Mouse (Mus musculus) G1E (cell line): Measurements from ENCODE around the gene Gtpbp1.

Source experiments
- CTCF ChIP-seq: IDR thresholded peaks from 2 replicates; pipeline ENCODE4 v1.5.1; 2012; ENCODE audit warnings: low read depth, low read length, inconsistent platforms, mixed read lengths
- GATA1 ChIP-seq: IDR thresholded peaks from 2 replicates; pipeline ENCODE4 v1.6.1; 2012; ENCODE audit warnings: borderline replicate concordance, low read length, inconsistent platforms, mixed read lengths
- GATA2 ChIP-seq: IDR thresholded peaks from 2 replicates; pipeline ENCODE4 v1.6.1; 2012; ENCODE audit warnings: low read depth, low read length, inconsistent platforms, borderline replicate concordance
- TAL1 ChIP-seq: conservative IDR thresholded peaks from 2 replicates; pipeline ENCODE4 v1.6.1; 2012; ENCODE audit warnings: low read depth, low read length, inconsistent platforms, mixed read lengths

- TF ChIP-seq CTCF (no peak), GATA2 (no peak), GATA1 (no peak), TAL1 (no peak)
These were observed 801 bp upstream of the Gtpbp1 start for GRCm38 (mm10) chr15:79689662-79690425.
